Comparison of ENCODE assay signal across 19 mouse cellular contexts in the genomic region with DNA sequence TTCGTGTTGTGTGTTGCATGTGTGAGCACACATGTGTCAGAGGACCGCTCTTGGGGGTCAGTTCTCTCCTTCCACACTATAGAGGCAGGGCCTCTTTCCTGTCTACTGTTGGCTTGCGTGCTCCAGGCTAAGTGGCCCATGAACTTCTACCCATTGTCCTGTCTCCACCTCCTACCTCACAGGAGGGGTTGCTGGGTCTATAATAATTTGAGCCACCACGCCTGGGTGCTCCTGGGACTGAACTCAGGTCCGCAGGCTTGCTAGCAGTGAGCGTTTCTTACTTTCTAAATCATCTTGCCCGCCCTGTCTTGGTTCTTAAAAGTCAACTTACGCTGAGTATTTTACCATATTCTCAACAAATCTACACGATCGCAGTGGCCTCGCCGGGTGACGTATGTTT.
A peak's percentile ranks its signal among the peaks of the same experiment; 100 is the strongest.
DNase-seq lines count a peak whose midpoint lies in the region; ATAC-seq and TF ChIP-seq lines count a peak whose summit lies in the region.
"Had no signal": no experiment of that assay in that cellular context is flagged by ENCODE, and none has a peak within 500 bp of the region (broad histone marks: within the 10 kb centered on the region; RNA-seq: fewer than 3 reads in every experiment).

No protein-coding gene starts in this region.

- H3K9ac ChIP-seq in limb, embryonic 12.5 days (replicated peaks), result no peak overlapping the region
- H3K9ac ChIP-seq in limb, embryonic 15.5 days, result no peak overlapping the region
- H3K9ac ChIP-seq: embryonic facial prominence, embryonic 12.5 days; forebrain, embryonic 13.5 days; forebrain, embryonic 15.5 days had no signal

- no peak overlapping the region for H3K4me2 ChIP-seq in limb, embryonic 12.5 days
- no peak overlapping the region for H3K4me2 ChIP-seq in limb, embryonic 15.5 days
- H3K4me2 ChIP-seq: embryonic facial prominence, embryonic 12.5 days; forebrain, embryonic 13.5 days; forebrain, embryonic 15.5 days had no signal

- H3K4me3 ChIP-seq in kidney, adult 2 months (ENCODE audit: insufficient read depth, low read depth, low read length), result no peak overlapping the region
- H3K4me3 ChIP-seq in limb, embryonic 10.5 days, result no peak overlapping the region
- H3K4me3 ChIP-seq in limb, embryonic 12.5 days (replicated peaks), result no peak overlapping the region
- H3K4me3 ChIP-seq in limb, embryonic 15.5 days, result no peak overlapping the region
- H3K4me3 ChIP-seq: embryonic facial prominence, embryonic 10.5 days; embryonic facial prominence, embryonic 12.5 days; forebrain, embryonic 13.5 days; forebrain, embryonic 15.5 days had no signal

- no peaks in the 10 kb centered on the region for H3K27me3 ChIP-seq in kidney, adult 2 months (replicated peaks; ENCODE audit: control insufficient read depth, insufficient read depth, low read length)
- no peaks in the 10 kb centered on the region for H3K27me3 ChIP-seq in limb, embryonic 10.5 days (ENCODE audit: low read depth, poor library complexity, severe bottlenecking)
- H3K27me3 ChIP-seq in limb, embryonic 12.5 days, result no peaks in the 10 kb centered on the region
- H3K27me3 ChIP-seq in limb, embryonic 15.5 days, result no peaks in the 10 kb centered on the region
- H3K27me3 ChIP-seq: embryonic facial prominence, embryonic 12.5 days; forebrain, embryonic 13.5 days; forebrain, embryonic 15.5 days had no signal

- H3K27ac ChIP-seq in kidney, adult 2 months (ENCODE audit: insufficient read depth, low read depth, low read length), result peak overlapping the region; percentile 32; the same call in 1 of the 2 replicates
- peak overlapping the region; percentile 30; the same call in 1 of the 2 replicates for H3K27ac ChIP-seq in limb, embryonic 10.5 days
- peak overlapping the region; percentile 75 for H3K27ac ChIP-seq in limb, embryonic 12.5 days
- peak overlapping the region; percentile 18; the same call in 1 of the 2 replicates for H3K27ac ChIP-seq in limb, embryonic 15.5 days
- H3K27ac ChIP-seq: embryonic facial prominence, embryonic 10.5 days; embryonic facial prominence, embryonic 12.5 days; forebrain, embryonic 13.5 days; forebrain, embryonic 15.5 days had no signal

- peak; percentile 57 for DNase-seq in kidney, adult 2 months
- no peak for DNase-seq in kidney, adult 8-10 months
- DNase-seq in limb, embryonic 10.5 days (ENCODE audit: low spot score), result no peak
- DNase-seq in adrenal gland, adult 2 months, result no peak
- DNase-seq in thymus, adult 18-20 months, result no peak
- DNase-seq: adrenal gland, adult 8-10 months; adrenal gland, postnatal 14 days; adrenal gland, postnatal 36 days; cerebellum, adult 11-12 months; cerebellum, adult 2 months; cerebellum, adult 9-10 months; cerebellum, postnatal 10 days; cerebellum, postnatal 25 days had no signal

- no peak for TF ChIP-seq CTCF in kidney, adult 2 months (conservative IDR thresholded peaks at IDR 0.05; ENCODE audit: insufficient read depth, insufficient read length, low read depth, low read length)

- H3K9me3 ChIP-seq in limb, embryonic 10.5 days (replicated peaks), result no peaks in the 10 kb centered on the region
- no peaks in the 10 kb centered on the region for H3K9me3 ChIP-seq in limb, embryonic 12.5 days
- no peaks in the 10 kb centered on the region for H3K9me3 ChIP-seq in limb, embryonic 15.5 days
- H3K9me3 ChIP-seq: embryonic facial prominence, embryonic 10.5 days; embryonic facial prominence, embryonic 12.5 days; forebrain, embryonic 13.5 days; forebrain, embryonic 15.5 days had no signal

- no peaks in the 10 kb centered on the region; the same call in 1 of the 2 replicates for H3K36me3 ChIP-seq in kidney, adult 2 months (ENCODE audit: control insufficient read depth, insufficient read depth, low read length)
- H3K36me3 ChIP-seq in limb, embryonic 10.5 days, result no peaks in the 10 kb centered on the region
- H3K36me3 ChIP-seq in limb, embryonic 12.5 days, result no peaks in the 10 kb centered on the region
- H3K36me3 ChIP-seq in limb, embryonic 15.5 days, result no peaks in the 10 kb centered on the region
- H3K36me3 ChIP-seq: embryonic facial prominence, embryonic 12.5 days; forebrain, embryonic 15.5 days had no signal

- 79% methylated on average over 13 of the region's 13 CpGs for WGBS in kidney, adult 2 months
- WGBS in limb, embryonic 10.5 days, result 87% methylated on average over 13 of the region's 13 CpGs
- WGBS in limb, embryonic 12.5 days, result 72% methylated on average over 13 of the region's 13 CpGs
- 74% methylated on average over 13 of the region's 13 CpGs for WGBS in limb, embryonic 15.5 days

- TF ChIP-seq POLR2A in kidney, adult 2 months (IDR thresholded peaks at IDR 0.05; ENCODE audit: low read depth, low read length), result no peak

- no peak for ATAC-seq in limb, embryonic 12.5 days (ENCODE audit: insufficient number of reproducible peaks, insufficient read depth, low FRiP score, low TSS enrichment, low read depth)
- no peak for ATAC-seq in limb, embryonic 15.5 days (ENCODE audit: insufficient number of reproducible peaks, low FRiP score, low TSS enrichment, low read depth)
- ATAC-seq: forebrain, embryonic 13.5 days; forebrain, embryonic 15.5 days had no signal

- H3K4me1 ChIP-seq in kidney, adult 2 months (ENCODE audit: control insufficient read depth, insufficient read depth, low read length), result peaks cover 11% of the 10 kb centered on the region
- H3K4me1 ChIP-seq in limb, embryonic 10.5 days, result peaks cover 25% of the 10 kb centered on the region
- peaks cover 41% of the 10 kb centered on the region for H3K4me1 ChIP-seq in limb, embryonic 12.5 days (replicated peaks)
- H3K4me1 ChIP-seq in limb, embryonic 15.5 days, result peaks cover 39% of the 10 kb centered on the region

Comparison
In these comparisons a context has a peak if more than half of its experiments do, and no peak if none do; other contexts are left out.
1. H3K27ac ChIP-seq: peak in every context shown above with its lines; median percentile 75 in limb, embryonic 12.5 days; 32 in kidney, adult 2 months; 30 in limb, embryonic 10.5 days; 18 in limb, embryonic 15.5 days.